Mouse (Mus musculus) heart, adult 2 months (tissue): ENCODE data around the gene Zmiz1.

ENCODE experiments used
- CTCF ChIP-seq: fragments of 200-600 bp; IDR thresholded peaks from 2 replicates; pipeline ENCODE4 v1.8.1; 2022; ENCODE audit warnings: antibody characterized with exemption, mild to moderate bottlenecking, moderate library complexity
- POLR2A ChIP-seq: fragments of 200-500 bp; IDR thresholded peaks from 2 replicates; pipeline ENCODE4 v1.6.1; 2011; ENCODE audit warnings: mild to moderate bottlenecking, low read depth, low read length, control low read depth; ENCODE audit not compliant: insufficient read depth

- TF ChIP-seq CTCF (no peak), POLR2A (no peak)
Observed at GRCm38 (mm10) chr14:25631481-25631880, 172.5 kb downstream of the Zmiz1 start.
